Mouse (Mus musculus): ENCODE results near the gene 4930539E08Rik.

The 4930539E08Rik gene

DNA sequence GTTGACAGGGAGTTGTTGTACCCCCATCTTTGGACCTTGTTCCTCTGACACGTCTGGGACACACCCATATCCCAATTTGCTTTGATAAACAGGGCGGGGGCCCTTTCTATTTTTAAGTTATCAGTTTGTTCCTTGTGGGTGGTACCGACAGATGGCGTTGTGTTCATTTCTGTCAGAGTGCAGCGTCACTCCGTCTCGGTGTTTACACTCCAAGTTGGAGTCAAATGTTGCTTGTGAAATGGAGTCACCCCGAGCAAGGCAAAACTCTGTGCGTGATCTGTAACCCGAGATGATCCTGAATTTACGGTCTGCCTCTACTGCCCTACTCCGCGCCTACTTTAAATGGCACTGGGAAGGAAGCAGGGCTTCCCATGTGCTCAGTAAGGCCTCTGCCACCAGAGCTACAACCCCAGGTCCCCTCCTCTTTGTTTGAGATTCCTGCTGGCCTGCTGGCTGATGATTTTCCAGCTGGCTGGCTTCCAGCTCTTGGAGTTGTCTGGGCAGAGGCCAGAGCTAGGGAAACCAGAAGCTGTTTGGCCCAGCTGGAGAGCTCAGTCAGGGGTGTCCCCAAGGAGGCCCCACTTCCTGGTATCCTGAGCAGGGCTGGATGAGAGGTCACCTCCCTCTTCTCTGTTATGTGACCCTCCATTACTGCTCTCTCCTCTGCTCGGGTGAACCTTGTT, 15.4 kb upstream of the 4930539E08Rik start:
- DNase-seq (ENCODE audit: low spot score), result peak; percentile 93

DNA sequence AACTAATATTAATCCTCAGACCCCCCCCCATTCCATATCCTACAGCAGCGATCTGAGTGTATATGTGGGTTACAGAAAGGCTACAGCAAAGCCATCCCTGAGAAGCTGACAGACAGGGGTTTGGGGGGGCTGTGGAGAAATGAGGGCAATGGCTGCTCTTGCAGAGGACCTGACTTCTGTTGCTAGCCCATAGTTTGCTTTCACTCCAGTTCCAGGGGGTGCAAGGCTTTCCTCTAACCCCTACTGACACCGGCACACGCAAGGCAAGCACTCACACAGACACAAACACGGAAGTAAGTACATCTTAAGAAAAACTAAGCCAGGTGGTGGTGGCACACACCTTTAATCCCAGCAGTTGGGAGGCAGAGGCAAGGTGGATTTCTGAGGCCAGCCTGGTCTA, 14.2 kb upstream of the 4930539E08Rik start:
- DNase-seq (ENCODE audit: low spot score), result no peak

DNA sequence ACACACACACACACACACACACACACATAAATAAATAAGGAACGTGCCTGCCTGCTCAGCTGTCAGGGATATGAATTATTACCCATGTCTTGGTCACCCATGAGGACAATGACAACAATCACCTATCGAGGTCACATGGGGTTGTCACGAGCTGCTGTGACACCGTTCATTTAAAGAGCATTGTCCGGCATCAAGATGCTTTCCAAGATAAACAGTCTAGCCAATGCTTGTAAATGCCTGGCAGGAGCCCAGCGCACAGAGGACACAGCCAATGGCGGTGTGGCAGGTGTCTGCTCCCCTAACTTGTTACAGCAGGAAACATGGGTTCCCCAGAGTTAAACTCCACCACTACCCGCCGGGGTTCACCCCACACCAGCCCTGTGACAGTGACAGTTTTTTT, 12.9 kb upstream of the 4930539E08Rik start:
- DNase-seq (ENCODE audit: low spot score), result no peak

GRCm38 (mm10) chr17:28926866-28927635, 11.9 kb upstream of the 4930539E08Rik start:
- no peak for DNase-seq (ENCODE audit: low spot score)

- DNase-seq (ENCODE audit: low spot score), result peak; percentile 53
Measured at GRCm38 (mm10) chr17:28926380-28926779, 11.3 kb upstream of the 4930539E08Rik start.

DNA sequence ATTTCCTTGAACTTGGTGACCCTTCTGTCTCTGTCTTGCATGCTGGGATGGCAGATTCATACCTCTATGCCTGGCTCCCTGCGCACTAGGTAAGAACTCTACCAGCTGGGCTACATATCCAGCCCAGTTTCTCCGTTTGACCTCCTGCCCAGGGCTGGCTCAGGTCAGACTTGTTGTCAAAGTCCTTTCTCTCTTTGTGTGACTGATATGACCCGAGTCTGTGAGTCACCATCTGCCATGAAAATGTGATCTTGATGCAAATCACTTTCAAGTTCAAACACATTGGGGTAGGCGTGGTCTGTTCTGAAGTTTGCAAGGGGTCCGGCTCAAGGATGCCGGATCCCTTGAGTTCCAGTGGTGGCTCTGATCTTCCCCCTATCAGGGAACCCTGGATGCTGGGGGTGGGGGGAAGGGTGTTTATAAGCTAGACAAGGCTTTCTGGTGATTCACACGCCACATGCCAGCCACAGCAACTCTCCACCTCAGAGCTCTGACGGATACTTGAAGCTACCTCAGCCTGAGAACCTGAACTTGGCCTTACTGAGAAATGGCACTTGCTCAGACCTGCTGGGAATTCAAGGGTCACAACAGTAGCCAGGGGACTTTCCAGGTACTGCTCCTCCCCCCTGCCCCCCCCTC, 10.0 kb upstream of the 4930539E08Rik start:
- no peak for DNase-seq (ENCODE audit: low spot score)

DNA sequence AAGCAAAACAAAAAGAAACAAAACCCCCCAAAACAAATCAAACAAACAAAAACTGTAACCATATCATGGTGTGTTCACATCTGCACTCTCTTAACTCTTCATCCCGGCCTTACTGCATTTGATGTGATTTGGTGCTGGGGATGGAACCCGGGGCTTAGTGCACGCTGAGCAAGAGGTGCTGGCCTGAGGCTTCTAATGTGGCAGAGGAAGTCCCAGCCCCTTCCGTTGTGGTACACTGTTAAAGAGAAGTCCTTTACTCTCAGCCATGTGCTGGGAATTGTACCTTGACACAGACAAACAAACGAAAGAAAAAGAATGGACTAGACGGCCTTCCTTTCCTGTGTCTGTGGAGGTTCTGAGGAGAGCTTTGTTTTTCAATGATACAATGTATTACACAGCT, 7.0 kb upstream of the 4930539E08Rik start:
- no peak for DNase-seq (ENCODE audit: low spot score)

- no peak for DNase-seq (ENCODE audit: low spot score)
Measured at GRCm38 (mm10) chr17:28921086-28921485, 6.0 kb upstream of the 4930539E08Rik start.

- no peak for DNase-seq (ENCODE audit: low spot score)
Measured at GRCm38 (mm10) chr17:28916520-28916919, 1.4 kb upstream of the 4930539E08Rik start.

DNA sequence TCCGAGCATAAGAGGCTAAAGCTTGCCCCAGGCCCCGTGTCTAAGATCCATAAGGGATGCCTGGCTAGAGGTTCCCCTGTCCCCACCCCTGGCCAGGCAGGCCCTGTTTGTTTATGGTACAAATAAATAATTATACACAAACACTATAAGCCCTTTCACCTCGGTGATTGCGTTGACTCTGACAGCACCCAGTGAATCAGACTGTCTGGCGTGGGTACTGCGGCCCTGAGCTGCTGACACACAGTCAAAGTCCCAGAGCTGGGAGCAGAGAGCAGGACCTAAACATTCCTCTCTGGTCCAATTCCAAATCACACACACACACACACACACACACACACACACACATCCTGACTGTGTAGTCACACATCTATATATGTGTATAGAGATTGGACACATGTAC, 1.2 kb downstream of the 4930539E08Rik start:
- DNase-seq (ENCODE audit: low spot score), result no peak

- no peak for DNase-seq (ENCODE audit: low spot score)
Measured at GRCm38 (mm10) chr17:28913200-28913599, 1.9 kb downstream of the 4930539E08Rik start.

- no peak for DNase-seq (ENCODE audit: low spot score)
Measured at GRCm38 (mm10) chr17:28910139-28910538, 5.0 kb downstream of the 4930539E08Rik start.

DNA sequence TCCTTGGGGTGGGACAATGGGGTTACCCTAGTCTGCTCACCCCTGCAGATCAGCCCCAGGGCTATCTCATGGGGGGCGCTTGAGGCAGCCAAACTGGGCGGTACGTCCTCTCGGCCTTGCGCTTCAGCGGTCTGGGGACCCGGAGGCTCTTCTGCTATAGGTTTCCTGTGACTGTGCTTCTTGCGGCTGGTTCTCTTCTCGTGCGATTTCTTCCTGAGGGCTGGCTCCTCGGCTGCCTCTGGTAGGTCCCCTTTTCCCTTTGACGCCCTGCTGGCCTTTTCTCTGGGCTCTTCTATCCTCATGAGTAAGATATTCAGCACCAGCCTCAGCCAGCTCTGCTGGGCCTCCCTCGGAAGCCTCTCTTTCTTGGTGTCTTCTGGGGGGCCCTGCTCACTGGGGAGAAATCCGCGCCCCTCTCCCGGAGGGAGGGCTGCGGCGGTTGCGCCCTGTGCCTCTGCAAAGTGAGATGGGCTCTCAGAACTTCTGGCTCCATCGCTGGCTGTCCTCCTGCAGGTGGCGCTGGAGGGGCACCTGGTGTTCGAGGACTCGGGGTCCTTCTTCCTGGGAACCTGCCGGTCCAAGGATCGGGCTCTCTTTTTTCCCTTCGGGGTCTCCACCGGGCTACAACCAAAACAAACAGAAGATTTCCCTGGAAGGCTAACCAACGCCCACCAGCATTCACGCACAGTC, 5.7 kb downstream of the 4930539E08Rik start:
- DNase-seq (ENCODE audit: low spot score), result no peak

DNA sequence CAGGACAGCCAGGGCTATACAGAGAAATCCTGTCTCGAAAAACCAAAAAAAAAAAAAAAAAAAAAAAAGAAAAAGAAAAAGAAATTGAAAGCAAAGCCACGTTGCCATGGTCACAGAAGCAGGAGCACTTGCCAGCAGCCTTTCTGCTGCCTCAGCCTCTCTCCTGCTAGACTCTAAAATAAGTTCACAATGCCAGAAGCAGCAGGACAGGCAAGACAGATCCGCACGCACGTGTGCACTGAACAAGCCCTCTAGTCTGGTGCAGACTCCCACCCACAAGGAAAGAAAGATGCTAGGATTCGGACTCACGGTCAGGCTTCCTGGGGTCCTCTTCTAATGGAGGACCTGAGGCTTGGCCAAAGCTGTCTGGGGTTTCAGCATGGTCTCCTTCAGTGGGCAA, 7.2 kb downstream of the 4930539E08Rik start:
- no peak for DNase-seq (ENCODE audit: low spot score)

DNA sequence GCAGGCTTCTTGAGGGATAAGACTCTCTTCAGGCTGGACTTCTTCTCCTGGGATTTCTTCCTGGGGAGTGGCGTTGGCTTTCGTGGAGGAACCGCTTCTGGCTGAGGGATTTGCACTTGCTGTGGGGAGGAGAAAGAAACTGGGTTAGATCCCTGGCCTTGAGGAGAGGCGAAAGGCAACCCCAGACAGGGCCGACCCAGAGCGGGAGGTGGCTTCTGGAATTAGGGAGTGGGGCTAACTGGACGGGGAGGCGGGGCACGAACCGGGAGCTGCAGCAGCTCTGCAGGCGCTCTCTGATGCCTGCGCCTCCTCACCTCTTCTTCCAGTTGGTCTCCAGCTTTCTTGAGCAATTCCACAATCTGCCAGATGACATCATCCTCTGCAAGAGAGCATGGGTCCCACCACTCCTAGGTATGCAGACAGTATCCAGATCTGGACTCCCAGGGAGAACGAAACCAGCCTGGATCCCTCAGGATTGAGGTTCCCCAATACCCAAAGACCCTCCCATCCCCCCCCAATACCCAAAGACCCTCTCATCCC, 9.7 kb downstream of the 4930539E08Rik start:
- no peak for DNase-seq (ENCODE audit: low spot score)

DNA sequence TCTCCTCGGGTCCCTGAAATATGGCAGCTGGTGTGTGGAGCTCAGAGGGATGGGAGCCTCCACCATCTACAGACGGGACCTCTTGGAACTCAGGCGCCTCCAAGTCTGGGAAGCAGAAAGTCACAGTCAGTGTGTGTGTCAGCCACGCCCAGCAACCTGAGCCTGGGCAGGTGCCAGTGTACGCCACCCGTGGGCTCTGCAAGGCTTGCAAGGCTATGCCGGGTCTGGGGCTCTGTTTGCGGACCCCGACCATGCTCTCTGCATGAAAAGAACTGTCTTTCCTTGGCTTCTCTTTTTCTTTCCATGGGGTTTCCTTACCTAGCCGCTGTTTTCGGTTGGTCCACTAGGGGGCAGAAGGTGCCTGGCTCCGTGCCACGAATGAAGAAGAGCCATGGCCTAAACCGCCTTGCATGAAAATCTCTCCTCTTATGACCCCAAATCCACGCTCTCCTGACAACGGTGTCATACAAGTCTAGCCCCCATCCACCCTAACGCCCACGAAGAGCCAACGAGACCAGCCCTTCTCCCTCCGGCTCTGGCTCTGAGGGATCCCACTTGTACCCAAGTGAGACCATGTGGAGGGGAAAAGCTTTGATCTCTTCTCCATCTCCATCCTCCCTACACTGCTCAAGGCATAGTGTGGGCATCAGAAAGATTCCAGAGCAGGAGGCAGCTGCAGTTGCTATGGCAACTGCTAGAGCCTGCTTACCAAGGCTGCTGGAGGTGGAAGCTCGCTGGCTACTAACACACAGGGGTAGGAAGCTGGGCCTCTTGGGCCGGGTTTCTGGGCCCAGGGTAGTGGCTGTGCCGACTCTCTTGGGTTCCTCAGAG, 10.4 kb downstream of the 4930539E08Rik start:
- DNase-seq (ENCODE audit: low spot score), result peak; percentile 44

- DNase-seq (ENCODE audit: low spot score), result no peak
Measured at GRCm38 (mm10) chr17:28901559-28901958, 13.6 kb downstream of the 4930539E08Rik start.

- no peak for DNase-seq (ENCODE audit: low spot score)
Measured at GRCm38 (mm10) chr17:28899427-28899826, 15.7 kb downstream of the 4930539E08Rik start.

- no peak for DNase-seq (ENCODE audit: low spot score)
Measured at GRCm38 (mm10) chr17:28898249-28898648, 16.9 kb downstream of the 4930539E08Rik start.

GRCm38 (mm10) chr17:28897817-28898216, 17.3 kb downstream of the 4930539E08Rik start:
- DNase-seq (ENCODE audit: low spot score), result no peak

DNA sequence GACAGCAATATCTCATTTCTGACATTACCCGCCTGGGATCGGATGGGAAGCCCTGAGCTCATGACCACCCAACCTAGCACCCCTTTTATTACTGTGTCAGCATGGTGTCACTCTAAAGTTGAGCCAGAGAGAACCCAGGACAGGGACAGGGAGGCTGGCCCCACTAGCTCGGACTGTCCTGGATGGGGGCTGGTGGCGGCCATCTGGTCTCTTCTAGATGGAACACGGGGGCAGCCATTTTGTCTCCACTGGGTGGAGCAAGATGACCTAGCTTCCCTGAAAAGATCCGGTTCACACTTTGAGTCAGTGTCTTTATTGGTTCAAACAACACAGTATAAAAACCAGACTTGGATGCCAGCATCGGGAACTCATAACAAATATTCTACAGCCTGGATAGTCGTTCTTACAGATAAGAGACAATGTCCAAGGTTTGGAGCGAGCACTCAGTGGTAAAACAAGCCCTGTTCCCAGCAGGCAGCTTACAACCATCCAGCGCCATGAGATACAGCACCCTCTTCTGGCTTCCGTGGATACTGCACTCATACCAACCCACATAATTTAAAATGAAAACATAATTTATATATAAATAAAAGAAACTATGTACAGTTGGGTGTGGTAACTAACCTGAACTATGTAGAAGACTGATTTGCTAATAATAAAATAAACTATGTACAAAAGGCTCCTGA, 18.9 kb downstream of the 4930539E08Rik start:
- no peak for DNase-seq (ENCODE audit: low spot score)
